22 mouse cellular contexts compared by ENCODE assay signal in genomic region chr6:134660714-134661406, GRCm38 (mm10). TPM values are rescaled to one million over a fixed set of nuclear protein-coding genes. Genes with fewer than 3 reads are reported as not detected.
DNase-seq lines count a peak whose midpoint lies in the region; ATAC-seq lines count a peak whose summit lies in the region.
"Had no signal": no experiment of that assay in that cellular context is flagged by ENCODE, and none has a peak within 500 bp of the region (broad histone marks: within the 10 kb centered on the region; RNA-seq: fewer than 3 reads in every experiment).

No protein-coding gene starts in this region.

- no peak for ATAC-seq in heart, embryonic 13.5 days (ENCODE audit: extremely low read depth, insufficient number of reproducible peaks, low FRiP score, low TSS enrichment)
- ATAC-seq in heart, embryonic 12.5 days (ENCODE audit: insufficient number of reproducible peaks, low FRiP score), result no peak
- peak; percentile 53; the same call in 1 of the 2 replicates for ATAC-seq in liver, embryonic 13.5 days (ENCODE audit: low read depth)
- peak; percentile 76 for ATAC-seq in stomach, embryonic 14.5 days (ENCODE audit: insufficient number of reproducible peaks, insufficient read depth, low FRiP score, low read depth)
- ATAC-seq in heart, embryonic 11.5 days (replicated peaks; ENCODE audit: insufficient number of reproducible peaks, low FRiP score, low TSS enrichment), result no peak
- ATAC-seq: CD4-positive, CD25-positive, alpha-beta regulatory T cell, adult 4 months had no signal

- no peaks in the 10 kb centered on the region for H3K27me3 ChIP-seq in heart, embryonic 13.5 days (replicated peaks)
- no peaks in the 10 kb centered on the region for H3K27me3 ChIP-seq in heart, embryonic 12.5 days (replicated peaks)
- no peaks in the 10 kb centered on the region for H3K27me3 ChIP-seq in liver, embryonic 13.5 days
- H3K27me3 ChIP-seq in stomach, embryonic 14.5 days (ENCODE audit: control insufficient read depth, insufficient read depth, low read length), result no peaks in the 10 kb centered on the region
- no peaks in the 10 kb centered on the region for H3K27me3 ChIP-seq in heart, embryonic 11.5 days (ENCODE audit: control insufficient read depth, insufficient read depth, low read length)
- H3K27me3 ChIP-seq in limb, embryonic 10.5 days (ENCODE audit: low read depth, poor library complexity, severe bottlenecking), result no peaks in the 10 kb centered on the region
- H3K27me3 ChIP-seq: heart, embryonic 15.5 days had no signal

- WGBS in heart, embryonic 13.5 days, result 47% methylated on average over 8 of the region's 8 CpGs
- WGBS in heart, embryonic 12.5 days, result 47% methylated on average over 8 of the region's 8 CpGs
- 34% methylated on average over 8 of the region's 8 CpGs for WGBS in liver, embryonic 13.5 days (ENCODE audit: insufficient replicate concordance)
- 66% methylated on average over 8 of the region's 8 CpGs for WGBS in stomach, embryonic 14.5 days
- WGBS in heart, embryonic 11.5 days (ENCODE audit: insufficient replicate concordance), result 53% methylated on average over 8 of the region's 8 CpGs
- 87% methylated on average over 8 of the region's 8 CpGs for WGBS in limb, embryonic 10.5 days

- peaks cover 30% of the 10 kb centered on the region for H3K4me1 ChIP-seq in heart, embryonic 13.5 days
- H3K4me1 ChIP-seq in heart, embryonic 12.5 days (replicated peaks), result peaks cover 8% of the 10 kb centered on the region
- H3K4me1 ChIP-seq in liver, embryonic 13.5 days (replicated peaks), result peaks cover 48% of the 10 kb centered on the region
- H3K4me1 ChIP-seq in stomach, embryonic 14.5 days (ENCODE audit: control insufficient read depth, insufficient read depth, low read length), result no peaks in the 10 kb centered on the region
- H3K4me1 ChIP-seq in heart, embryonic 11.5 days (ENCODE audit: control insufficient read depth, insufficient read depth, low read length), result peaks cover 7% of the 10 kb centered on the region; the same call in 1 of the 2 replicates
- no peaks in the 10 kb centered on the region; the same call in 1 of the 2 replicates for H3K4me1 ChIP-seq in limb, embryonic 10.5 days
- H3K4me1 ChIP-seq: forebrain, embryonic 10.5 days; hindbrain, embryonic 10.5 days had no signal

- H3K36me3 ChIP-seq in heart, embryonic 13.5 days, result no peaks in the 10 kb centered on the region
- no peaks in the 10 kb centered on the region for H3K36me3 ChIP-seq in heart, embryonic 12.5 days
- no peaks in the 10 kb centered on the region for H3K36me3 ChIP-seq in liver, embryonic 13.5 days
- H3K36me3 ChIP-seq in stomach, embryonic 14.5 days (ENCODE audit: control insufficient read depth, insufficient read depth, low read length), result no peaks in the 10 kb centered on the region
- H3K36me3 ChIP-seq in heart, embryonic 11.5 days (ENCODE audit: control insufficient read depth, insufficient read depth, low read length), result no peaks in the 10 kb centered on the region
- no peaks in the 10 kb centered on the region for H3K36me3 ChIP-seq in limb, embryonic 10.5 days
- H3K36me3 ChIP-seq: forebrain, embryonic 10.5 days; heart, embryonic 15.5 days; hindbrain, embryonic 10.5 days had no signal

- H3K4me3 ChIP-seq in heart, embryonic 13.5 days, result no peak overlapping the region
- H3K4me3 ChIP-seq in heart, embryonic 12.5 days, result no peak overlapping the region
- no peak overlapping the region for H3K4me3 ChIP-seq in liver, embryonic 13.5 days (replicated peaks)
- no peak overlapping the region for H3K4me3 ChIP-seq in stomach, embryonic 14.5 days (ENCODE audit: low read depth, low read length)
- no peak overlapping the region for H3K4me3 ChIP-seq in heart, embryonic 11.5 days (ENCODE audit: low read depth, low read length)
- no peak overlapping the region for H3K4me3 ChIP-seq in limb, embryonic 10.5 days
- H3K4me3 ChIP-seq: forebrain, embryonic 10.5 days; heart, embryonic 15.5 days; hindbrain, embryonic 10.5 days; left cerebral cortex, adult 2 months had no signal

- H3K9ac ChIP-seq in heart, embryonic 13.5 days, result peak overlapping the region; percentile 5; the same call in 1 of the 2 replicates
- H3K9ac ChIP-seq in heart, embryonic 12.5 days, result no peak overlapping the region
- no peak overlapping the region for H3K9ac ChIP-seq in liver, embryonic 13.5 days
- H3K9ac ChIP-seq in stomach, embryonic 14.5 days (replicated peaks; ENCODE audit: low read depth, low read length), result no peak overlapping the region
- H3K9ac ChIP-seq in heart, embryonic 11.5 days (ENCODE audit: low read depth, low read length), result no peak overlapping the region
- H3K9ac ChIP-seq: heart, embryonic 15.5 days; lung, embryonic 14.5 days had no signal

- H3K4me2 ChIP-seq in heart, embryonic 13.5 days, result no peak overlapping the region
- no peak overlapping the region for H3K4me2 ChIP-seq in heart, embryonic 12.5 days
- H3K4me2 ChIP-seq in liver, embryonic 13.5 days, result no peak overlapping the region; the same call in 1 of the 2 replicates
- H3K4me2 ChIP-seq in stomach, embryonic 14.5 days (replicated peaks; ENCODE audit: low read depth, low read length), result no peak overlapping the region
- H3K4me2 ChIP-seq in heart, embryonic 11.5 days, result no peak overlapping the region
- H3K4me2 ChIP-seq: heart, embryonic 15.5 days; lung, embryonic 14.5 days; midbrain, embryonic 11.5 days had no signal

- H3K27ac ChIP-seq in heart, embryonic 13.5 days (replicated peaks), result no peak overlapping the region
- H3K27ac ChIP-seq in heart, embryonic 12.5 days (ENCODE audit: poor library complexity, severe bottlenecking), result no peak overlapping the region
- no peak overlapping the region for H3K27ac ChIP-seq in liver, embryonic 13.5 days
- no peak overlapping the region for H3K27ac ChIP-seq in stomach, embryonic 14.5 days (ENCODE audit: low read length)
- no peak overlapping the region for H3K27ac ChIP-seq in heart, embryonic 11.5 days (ENCODE audit: low read depth, low read length)
- H3K27ac ChIP-seq in limb, embryonic 10.5 days, result no peak overlapping the region
- H3K27ac ChIP-seq: forebrain, embryonic 10.5 days; heart, embryonic 15.5 days; hindbrain, embryonic 10.5 days; kidney, postnatal 0 days; left cerebral cortex, adult 2 months had no signal

- peak; percentile 48 for DNase-seq in c-Kit-positive CD71-positive TER-119-negative erythroid progenitor cells, embryonic 14.5 days (ENCODE audit: low read depth)
- DNase-seq in liver, embryonic 13.5 days, result no peak
- DNase-seq in spleen, postnatal 14 days (ENCODE audit: low spot score in 2 of 2), result no peak
- DNase-seq in limb, embryonic 10.5 days (ENCODE audit: low spot score), result no peak
- DNase-seq: adrenal gland, postnatal 25 days; cerebellum, adult 2 months; cerebellum, postnatal 36 days; lung, embryonic 14.5 days; lung, postnatal 36 days; right cerebral cortex, postnatal 4 days; thymus, adult 2 months had no signal

- no peaks in the 10 kb centered on the region for H3K9me3 ChIP-seq in heart, embryonic 13.5 days
- H3K9me3 ChIP-seq in heart, embryonic 12.5 days (replicated peaks), result no peaks in the 10 kb centered on the region
- no peaks in the 10 kb centered on the region for H3K9me3 ChIP-seq in liver, embryonic 13.5 days (replicated peaks)
- no peaks in the 10 kb centered on the region for H3K9me3 ChIP-seq in stomach, embryonic 14.5 days (ENCODE audit: control insufficient read depth, low read depth, low read length)
- H3K9me3 ChIP-seq in heart, embryonic 11.5 days (replicated peaks; ENCODE audit: control insufficient read depth, low read length), result no peaks in the 10 kb centered on the region
- no peaks in the 10 kb centered on the region for H3K9me3 ChIP-seq in limb, embryonic 10.5 days (replicated peaks)
- H3K9me3 ChIP-seq: forebrain, embryonic 10.5 days; heart, embryonic 15.5 days; hindbrain, embryonic 10.5 days had no signal

RNA-seq across cellular contexts. Expression of gene Borcs5, which starts 21.6 kb away (rescaled TPM):
- polyA plus RNA-seq in heart, embryonic 13.5 days (2015; fragmentation: Nextera tagmentation; extraction: Ambion mirVana), result 12.7 and 14.4 TPM in 2 replicates
- 14.7 and 14.8 TPM in 2 replicates for polyA plus RNA-seq in heart, embryonic 12.5 days (2016; fragmentation: Nextera tagmentation; extraction: Ambion mirVana)
- polyA plus RNA-seq in liver, embryonic 13.5 days (2015; fragmentation: Nextera tagmentation; extraction: Ambion mirVana), result 11.3 and 11.9 TPM in 2 replicates
- polyA plus RNA-seq in stomach, embryonic 14.5 days (2014; fragmentation: Nextera tagmentation; extraction: Ambion mirVana), result 18.4 and 21.1 TPM in 2 replicates
- 15.1 and 16.0 TPM in 2 replicates for polyA plus RNA-seq in heart, embryonic 11.5 days (2014; fragmentation: Nextera tagmentation; extraction: Ambion mirVana)
- polyA plus RNA-seq in limb, embryonic 10.5 days (2016; fragmentation: Nextera tagmentation; extraction: Ambion mirVana), result 14.8 and 18.0 TPM in 2 replicates

RNA-seq across cellular contexts. Expression of gene Mansc1, which starts 28.6 kb away (rescaled TPM):
- 5.9 and 6.1 TPM in 2 replicates for polyA plus RNA-seq in heart, embryonic 13.5 days (2015; fragmentation: Nextera tagmentation; extraction: Ambion mirVana)
- polyA plus RNA-seq in heart, embryonic 12.5 days (2016; fragmentation: Nextera tagmentation; extraction: Ambion mirVana), result 6.9 and 7.1 TPM in 2 replicates
- polyA plus RNA-seq in liver, embryonic 13.5 days (2015; fragmentation: Nextera tagmentation; extraction: Ambion mirVana), result 0.54 and 0.64 TPM in 2 replicates
- 9.6 and 10.4 TPM in 2 replicates for polyA plus RNA-seq in stomach, embryonic 14.5 days (2014; fragmentation: Nextera tagmentation; extraction: Ambion mirVana)
- 7.2 and 7.3 TPM in 2 replicates for polyA plus RNA-seq in heart, embryonic 11.5 days (2014; fragmentation: Nextera tagmentation; extraction: Ambion mirVana)
- polyA plus RNA-seq in limb, embryonic 10.5 days (2016; fragmentation: Nextera tagmentation; extraction: Ambion mirVana), result 0.33 and 0.51 TPM in 2 replicates

Comparison
In these comparisons a context has a peak if more than half of its experiments do, and no peak if none do; other contexts are left out.
1. ATAC-seq: peak in liver, embryonic 13.5 days (single experiment) and stomach, embryonic 14.5 days (single experiment); none in heart, embryonic 13.5 days (single experiment), heart, embryonic 12.5 days (single experiment) and heart, embryonic 11.5 days (single experiment).